Mouse (Mus musculus) testis, postnatal 10 days (tissue): ENCODE results near the gene Hist1h3f.
A peak's percentile ranks its signal among the peaks of the same experiment; 100 is the strongest.
"Not testable (repeated sequence)": the region's sequence is repeated elsewhere in the genome, so short reads cannot be mapped to it uniquely, and the experiment has no call there.

Experiments used
- DNase-seq: peaks from one replicate; pipeline ENCODE4 v3.0.0; 2021; ENCODE audit warnings: low spot score

Gene Hist1h3f

DNA sequence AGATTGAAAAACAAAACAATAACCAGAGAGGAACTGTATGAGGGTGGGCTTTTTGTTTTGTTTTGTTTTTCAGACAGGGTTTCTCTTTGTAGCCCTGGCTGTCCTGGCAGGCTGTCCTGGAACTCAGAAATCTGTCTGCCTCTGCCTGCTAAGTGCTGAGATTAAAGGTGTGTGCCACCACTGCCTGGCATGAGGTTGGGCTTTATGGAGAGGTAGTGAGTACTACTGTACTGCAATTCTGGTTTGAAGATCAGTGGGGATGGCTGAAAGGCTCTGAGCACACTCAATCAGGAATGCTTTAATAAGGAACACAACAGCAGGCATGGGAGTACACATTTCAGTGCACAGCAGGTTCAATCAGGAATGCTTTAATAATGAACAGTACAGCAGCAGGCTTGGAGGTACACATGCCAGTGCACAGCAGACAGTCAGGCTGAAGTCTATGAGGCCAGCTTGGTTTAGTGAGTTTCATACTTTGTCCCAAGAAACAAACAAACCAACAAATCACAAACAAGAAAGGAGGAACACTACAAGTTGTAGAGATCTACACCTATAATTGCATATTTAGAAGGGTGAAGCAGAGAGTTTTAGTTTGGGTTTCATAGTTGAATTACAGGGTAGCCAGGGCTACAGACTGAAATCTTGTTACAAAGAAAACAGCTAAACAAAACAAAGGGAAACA lies 39.7 kb downstream of the Hist1h3f start:
- DNase-seq: no peak

DNA sequence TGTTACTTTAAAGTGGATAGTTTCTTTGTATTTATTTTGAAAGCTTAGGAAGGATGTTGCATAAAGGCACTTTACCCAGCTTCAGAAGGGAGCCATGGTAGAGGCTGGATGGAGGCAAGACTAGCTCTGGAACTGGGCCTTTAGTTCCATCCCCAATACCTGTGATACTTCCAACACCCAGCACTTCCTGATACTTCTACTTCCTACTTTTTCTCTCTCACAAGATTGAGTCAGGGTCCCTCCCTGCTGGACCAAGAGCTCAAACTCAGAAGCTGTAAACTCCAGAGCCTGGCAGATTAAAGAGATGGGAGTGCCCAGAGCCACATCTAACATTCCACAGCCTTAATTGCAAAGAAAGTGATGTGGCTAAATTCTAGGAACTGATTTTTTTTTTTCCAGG lies 40.5 kb downstream of the Hist1h3f start:
- DNase-seq: no peak

DNA sequence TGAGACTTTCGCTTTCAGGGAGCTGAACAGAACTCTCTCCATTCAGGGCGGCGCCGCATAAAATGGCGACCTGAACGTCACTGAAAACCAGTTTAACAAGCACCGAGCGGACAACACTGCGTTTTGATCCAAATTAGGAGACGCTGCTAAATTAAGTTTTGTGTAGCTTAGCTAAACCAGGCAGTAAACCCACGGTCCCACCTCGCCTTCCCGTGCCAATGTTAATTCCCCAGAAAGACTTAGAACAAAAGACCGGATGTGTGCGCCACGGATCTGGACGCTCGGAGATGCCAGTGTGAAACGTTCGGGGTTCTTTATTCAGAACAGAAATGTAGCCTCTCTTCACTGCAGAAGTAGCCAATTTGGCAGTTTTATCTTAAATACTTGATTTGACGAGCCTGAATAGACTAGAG lies 41.2 kb downstream of the Hist1h3f start:
- DNase-seq: peak; percentile 74

DNA sequence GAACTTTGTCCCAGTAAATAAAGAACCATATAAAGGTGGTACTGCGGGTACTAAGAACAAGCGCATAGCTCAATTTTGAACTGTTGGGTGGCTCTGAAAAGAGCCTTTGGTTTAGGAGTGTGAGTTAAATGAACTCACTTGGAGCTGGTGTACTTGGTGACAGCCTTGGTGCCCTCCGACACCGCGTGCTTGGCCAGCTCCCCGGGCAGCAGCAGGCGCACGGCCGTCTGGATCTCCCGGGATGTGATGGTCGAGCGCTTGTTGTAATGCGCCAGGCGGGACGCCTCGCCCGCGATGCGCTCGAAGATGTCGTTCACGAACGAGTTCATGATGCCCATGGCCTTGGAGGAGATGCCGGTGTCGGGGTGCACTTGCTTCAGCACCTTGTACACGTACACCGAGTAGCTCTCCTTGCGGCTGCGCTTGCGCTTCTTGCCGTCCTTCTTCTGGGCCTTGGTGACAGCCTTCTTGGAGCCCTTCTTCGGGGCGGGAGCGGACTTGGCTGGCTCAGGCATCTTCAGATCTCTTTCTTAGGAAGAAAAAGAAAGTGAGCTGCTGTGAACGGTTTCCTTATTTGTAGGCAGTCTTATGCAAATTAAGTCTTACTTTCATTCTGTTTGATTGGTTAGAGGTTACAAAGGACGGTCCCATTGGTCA lies 41.7 kb downstream of the Hist1h3f start:
- peak; percentile 58 for DNase-seq

DNA sequence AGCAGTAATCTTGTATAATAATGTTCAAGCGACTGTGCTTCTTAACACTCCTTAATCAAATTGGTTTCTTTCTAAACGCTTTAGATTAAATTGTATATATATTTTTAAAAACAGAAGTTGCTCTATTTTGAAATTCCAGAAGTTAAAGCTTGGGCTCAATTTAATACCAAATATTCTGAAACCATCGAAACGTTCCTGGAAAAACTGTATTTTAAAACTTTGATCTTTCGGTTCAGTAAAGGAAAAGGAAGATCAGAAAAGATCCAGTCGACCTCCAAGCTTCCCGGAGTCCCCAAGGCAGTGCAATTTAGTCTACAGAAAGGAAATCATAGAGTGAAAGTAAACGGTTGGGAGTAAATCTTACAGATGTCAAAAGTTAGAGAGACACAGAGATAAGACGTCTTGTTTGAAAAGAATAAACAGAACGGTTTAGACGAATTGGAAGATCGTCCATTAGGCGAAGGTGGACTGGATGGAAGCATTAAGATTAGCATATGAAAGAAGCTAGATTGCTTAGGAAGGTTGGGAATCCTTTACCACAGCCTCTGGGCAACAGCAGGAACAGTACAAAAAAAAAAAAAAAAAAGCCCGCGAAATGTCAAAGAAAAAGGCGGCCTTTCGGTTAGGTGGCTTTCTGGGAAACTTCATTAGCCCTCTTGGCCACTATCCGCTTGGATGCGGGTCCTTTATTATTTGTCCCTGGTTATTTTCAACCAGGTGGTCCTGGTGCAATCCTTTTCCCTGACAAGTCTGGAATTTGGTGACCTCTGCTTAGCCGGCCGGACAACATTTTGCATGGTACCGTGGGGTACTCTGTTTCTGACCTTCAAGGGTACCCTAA lies 42.5 kb downstream of the Hist1h3f start:
- no peak for DNase-seq

DNA sequence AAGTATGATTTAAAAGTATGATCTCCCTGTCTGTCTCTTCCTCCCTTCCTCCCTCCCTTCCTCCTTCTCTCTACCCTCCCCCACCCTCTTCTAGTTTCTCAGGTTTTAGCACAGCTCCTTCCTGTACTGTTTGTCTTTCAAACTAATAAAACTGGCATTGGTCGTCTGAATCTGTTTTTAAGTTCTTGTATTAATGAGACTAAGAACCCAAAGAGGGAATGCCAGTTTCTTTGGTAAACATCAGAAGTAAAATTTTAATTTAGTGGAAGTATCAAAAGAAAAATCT lies 43.0 kb downstream of the Hist1h3f start:
- no peak for DNase-seq

DNA sequence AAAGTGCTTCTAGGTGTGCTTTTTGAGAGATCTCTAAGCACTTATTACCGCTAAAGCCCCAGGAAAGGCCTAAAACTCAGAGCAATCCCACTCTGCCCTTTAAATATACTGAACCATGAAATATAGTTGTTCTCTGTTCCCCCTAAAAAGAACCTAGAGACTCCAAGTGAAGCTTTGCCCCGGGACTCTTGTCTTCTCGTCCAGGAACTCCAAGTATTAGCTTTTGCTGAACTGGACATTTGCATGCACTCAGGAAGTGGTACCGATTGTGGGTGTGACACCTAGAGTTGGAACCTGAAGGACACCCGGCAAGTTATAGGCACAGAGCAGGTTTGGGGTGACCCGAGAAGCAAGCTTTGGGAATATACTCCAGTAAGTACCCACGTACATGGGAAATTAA lies 47.4 kb downstream of the Hist1h3f start:
- DNase-seq: no peak

DNA sequence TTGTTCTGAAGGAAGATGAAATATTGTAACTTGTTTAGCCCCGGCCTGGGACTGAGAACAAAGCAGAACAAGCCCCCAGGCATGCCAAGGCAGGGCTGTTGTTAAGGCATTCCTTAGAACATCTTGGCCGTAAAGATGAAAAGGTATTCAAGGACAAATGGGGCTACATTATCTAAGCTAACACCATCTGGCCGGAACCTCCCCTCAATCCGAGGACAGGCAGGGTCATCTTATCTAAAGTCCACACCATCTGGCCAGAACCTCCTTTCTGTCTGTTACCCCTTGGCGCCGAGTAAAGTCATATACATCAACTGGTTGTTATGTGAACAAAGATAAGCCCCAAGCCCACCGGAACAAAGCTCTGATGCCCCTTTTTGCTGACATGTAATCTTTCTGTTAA lies 48.0 kb downstream of the Hist1h3f start:
- DNase-seq: not testable (repeated sequence)

DNA sequence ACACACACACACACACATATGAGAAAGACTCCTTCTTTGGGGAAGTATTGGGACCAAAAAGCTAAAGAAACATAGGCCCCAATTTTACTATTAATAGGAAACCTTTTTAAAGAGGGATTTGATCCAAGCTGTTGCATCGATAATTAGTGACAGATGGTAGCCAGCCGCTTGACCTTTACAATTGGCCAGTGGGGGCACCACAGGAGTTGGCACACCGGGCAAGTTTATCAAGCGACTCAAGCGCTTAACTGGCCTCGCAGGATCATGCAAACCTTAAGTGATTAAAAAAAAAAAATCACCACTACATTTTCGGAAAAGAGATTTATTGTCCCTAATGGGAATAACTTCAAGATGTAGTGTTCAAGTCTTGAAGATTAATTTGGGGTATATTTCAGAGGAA lies 48.8 kb downstream of the Hist1h3f start:
- DNase-seq: no peak

DNA sequence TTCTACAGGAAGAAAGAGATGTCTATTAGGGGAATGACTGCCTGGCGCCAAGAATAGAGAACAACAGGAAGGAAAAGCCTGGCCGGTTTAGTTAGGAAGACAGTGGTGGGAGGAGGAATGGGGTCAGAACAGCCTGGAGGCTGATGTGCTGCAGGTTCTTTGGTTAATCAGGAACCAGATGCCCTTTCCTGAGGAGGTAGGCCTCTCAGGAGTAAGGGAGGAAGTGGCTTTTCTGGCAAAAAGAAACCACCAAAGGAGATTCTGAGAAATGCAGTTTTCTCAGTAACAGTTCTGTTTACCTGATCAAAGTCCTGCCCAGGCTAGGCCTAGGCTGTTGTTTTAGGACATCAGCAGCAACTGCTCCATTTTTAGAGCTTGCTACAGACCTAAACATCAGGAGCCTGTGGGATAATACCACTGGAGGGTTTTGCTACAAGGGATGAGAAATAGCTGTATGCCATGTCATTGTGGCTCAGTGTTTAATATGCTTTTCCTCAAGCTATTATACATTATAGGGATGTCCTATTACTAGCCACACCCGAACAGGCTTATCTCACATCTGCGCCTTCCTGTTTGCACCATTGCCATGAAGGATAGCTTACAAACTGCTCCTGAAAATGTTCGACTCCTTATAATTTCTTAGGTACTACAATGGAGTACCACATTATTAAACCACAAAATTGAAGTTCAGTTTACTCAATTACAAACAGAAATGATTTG lies 49.4 kb downstream of the Hist1h3f start:
- DNase-seq: no peak
